Mouse (Mus musculus): Measurements from ENCODE around the gene Med12l. TPM values are rescaled to one million over a fixed set of nuclear protein-coding genes. Genes with fewer than 3 reads are reported as not detected.

Med12l gene
- polyA plus RNA-seq, 1 experiment: 0.01 TPM

GRCm38 (mm10) chr3:59006731-59007441 is 1.3 kb downstream of the Med12l start:
- TF ChIP-seq GATA1 (IDR thresholded peaks at IDR 0.05; ENCODE audit: low read length): no peak

GRCm38 (mm10) chr3:59010276-59010675 is 4.7 kb downstream of the Med12l start:
- TF ChIP-seq GATA1 (IDR thresholded peaks at IDR 0.05; ENCODE audit: low read length): no peak

GRCm38 (mm10) chr3:59015698-59016412 is 10.2 kb downstream of the Med12l start:
- no peak for TF ChIP-seq GATA1 (IDR thresholded peaks at IDR 0.05; ENCODE audit: low read length)

- no peak for TF ChIP-seq GATA1 (IDR thresholded peaks at IDR 0.05; ENCODE audit: low read length)
Measured at GRCm38 (mm10) chr3:59016501-59016900, 10.9 kb downstream of the Med12l start.

GRCm38 (mm10) chr3:59021236-59021635 is 15.6 kb downstream of the Med12l start:
- TF ChIP-seq GATA1 (IDR thresholded peaks at IDR 0.05; ENCODE audit: low read length): no peak

- TF ChIP-seq GATA1 (IDR thresholded peaks at IDR 0.05; ENCODE audit: low read length): no peak
Measured at GRCm38 (mm10) chr3:59022251-59022650, 16.6 kb downstream of the Med12l start.

- no peak for TF ChIP-seq GATA1 (IDR thresholded peaks at IDR 0.05; ENCODE audit: low read length)
Measured at GRCm38 (mm10) chr3:59022971-59023370, 17.3 kb downstream of the Med12l start.

- TF ChIP-seq GATA1 (IDR thresholded peaks at IDR 0.05; ENCODE audit: low read length): no peak
Measured at GRCm38 (mm10) chr3:59024531-59025192, 19.0 kb downstream of the Med12l start.

GRCm38 (mm10) chr3:59025193-59025535 is 19.5 kb downstream of the Med12l start:
- no peak for TF ChIP-seq GATA1 (IDR thresholded peaks at IDR 0.05; ENCODE audit: low read length)

- TF ChIP-seq GATA1 (IDR thresholded peaks at IDR 0.05; ENCODE audit: low read length): no peak
Measured at GRCm38 (mm10) chr3:59028696-59029095, 23.1 kb downstream of the Med12l start.

GRCm38 (mm10) chr3:59030986-59031385 is 25.4 kb downstream of the Med12l start:
- no peak for TF ChIP-seq GATA1 (IDR thresholded peaks at IDR 0.05; ENCODE audit: low read length)

- TF ChIP-seq GATA1 (IDR thresholded peaks at IDR 0.05; ENCODE audit: low read length): no peak
Measured at GRCm38 (mm10) chr3:59041487-59041886, 35.9 kb downstream of the Med12l start.

- TF ChIP-seq GATA1 (IDR thresholded peaks at IDR 0.05; ENCODE audit: low read length): no peak
Measured at GRCm38 (mm10) chr3:59054834-59055535, 49.4 kb downstream of the Med12l start.

- peak; percentile 90 for TF ChIP-seq GATA1 (IDR thresholded peaks at IDR 0.05; ENCODE audit: low read length)
Measured at GRCm38 (mm10) chr3:59059022-59059541, 53.5 kb downstream of the Med12l start.

- TF ChIP-seq GATA1 (IDR thresholded peaks at IDR 0.05; ENCODE audit: low read length): no peak
Measured at GRCm38 (mm10) chr3:59060131-59060530, 54.5 kb downstream of the Med12l start.

GRCm38 (mm10) chr3:59062141-59062540 is 56.5 kb downstream of the Med12l start:
- TF ChIP-seq GATA1 (IDR thresholded peaks at IDR 0.05; ENCODE audit: low read length): no peak

Measured in G1E-ER4 (cell line).